Mouse (Mus musculus): ENCODE data around the gene Traf3. TPM values are rescaled to one million over a fixed set of nuclear protein-coding genes. Genes with fewer than 3 reads are reported as not detected.

The Traf3 gene
- total and polyA plus RNA-seq, 2 experiments, result 2.3 to 6.2 TPM

DNA sequence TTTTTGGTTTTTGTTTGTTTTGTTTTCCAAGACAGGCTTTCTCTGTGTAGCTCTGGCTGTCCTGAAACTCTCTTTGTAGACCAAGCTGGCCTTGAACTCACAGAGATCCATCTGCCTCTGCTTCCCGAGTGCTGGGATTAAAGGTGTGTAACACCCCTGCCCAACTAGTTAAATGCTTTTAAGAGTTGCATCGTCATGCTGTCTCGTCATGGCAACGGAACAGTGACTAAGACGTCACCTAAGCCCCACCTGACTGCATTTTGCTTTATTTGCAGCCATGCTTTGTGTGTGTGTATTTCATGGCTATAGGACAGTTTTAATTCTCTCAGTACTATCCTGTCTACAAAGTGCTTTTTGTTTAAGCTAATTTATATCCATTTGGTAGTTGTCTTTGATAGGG is 45.6 kb downstream of the Traf3 start:
- no peaks in the 10 kb centered on the region for H3K27me3 ChIP-seq (ENCODE audit: control insufficient read depth, insufficient read depth, low read length)
- no peak overlapping the region for H3K9ac ChIP-seq (ENCODE audit: low read depth, low read length)
- DNase-seq (ENCODE audit: extremely low read depth, low read depth, low spot score), result no peak
- H3K36me3 ChIP-seq (ENCODE audit: control insufficient read depth, insufficient read depth, low read length), result no peaks in the 10 kb centered on the region
- TF ChIP-seq CTCF (IDR thresholded peaks at IDR 0.05; ENCODE audit: low read depth, low read length), result no peak
- no peak for TF ChIP-seq POLR2A (IDR thresholded peaks at IDR 0.05; ENCODE audit: extremely low read depth, insufficient read depth, low read length)
- no peak overlapping the region for H3K27ac ChIP-seq (replicated peaks; ENCODE audit: insufficient read depth, low read depth, low read length)
- no peaks in the 10 kb centered on the region for H3K79me2 ChIP-seq (ENCODE audit: control insufficient read depth, insufficient read depth, low read length)
- WGBS, result 91% methylated on average over 5 of the region's 5 CpGs
- H3K4me3 ChIP-seq (ENCODE audit: insufficient read depth, low read depth, low read length), result no peak overlapping the region
- no peaks in the 10 kb centered on the region for H3K4me1 ChIP-seq (ENCODE audit: control insufficient read depth, insufficient read depth, low read length)

GRCm38 (mm10) chr12:111218867-111219266 is 52.7 kb downstream of the Traf3 start:
- H3K4me3 ChIP-seq (ENCODE audit: insufficient read depth, low read depth, low read length), result no peak overlapping the region
- peaks cover 5% of the 10 kb centered on the region for H3K36me3 ChIP-seq (ENCODE audit: control insufficient read depth, insufficient read depth, low read length)
- H3K79me2 ChIP-seq (ENCODE audit: control insufficient read depth, insufficient read depth, low read length), result no peaks in the 10 kb centered on the region
- 94% methylated on average over 6 of the region's 6 CpGs for WGBS
- no peak overlapping the region for H3K9ac ChIP-seq (ENCODE audit: low read depth, low read length)
- TF ChIP-seq CTCF (IDR thresholded peaks at IDR 0.05; ENCODE audit: low read depth, low read length), result no peak
- no peak for TF ChIP-seq POLR2A (IDR thresholded peaks at IDR 0.05; ENCODE audit: extremely low read depth, insufficient read depth, low read length)
- no peak overlapping the region for H3K27ac ChIP-seq (replicated peaks; ENCODE audit: insufficient read depth, low read depth, low read length)
- no peak for DNase-seq (ENCODE audit: extremely low read depth, low read depth, low spot score)
- no peaks in the 10 kb centered on the region for H3K27me3 ChIP-seq (ENCODE audit: control insufficient read depth, insufficient read depth, low read length)
- no peaks in the 10 kb centered on the region for H3K4me1 ChIP-seq (ENCODE audit: control insufficient read depth, insufficient read depth, low read length)

GRCm38 (mm10) chr12:111225197-111225780 is 59.1 kb downstream of the Traf3 start:
- H3K4me3 ChIP-seq (ENCODE audit: insufficient read depth, low read depth, low read length), result no peak overlapping the region
- no peaks in the 10 kb centered on the region for H3K27me3 ChIP-seq (ENCODE audit: control insufficient read depth, insufficient read depth, low read length)
- no peak overlapping the region for H3K9ac ChIP-seq (ENCODE audit: low read depth, low read length)
- 84% methylated on average over 10 of the region's 10 CpGs for WGBS
- H3K27ac ChIP-seq (replicated peaks; ENCODE audit: insufficient read depth, low read depth, low read length), result no peak overlapping the region
- H3K36me3 ChIP-seq (ENCODE audit: control insufficient read depth, insufficient read depth, low read length), result peaks cover 5% of the 10 kb centered on the region
- no peaks in the 10 kb centered on the region for H3K79me2 ChIP-seq (ENCODE audit: control insufficient read depth, insufficient read depth, low read length)
- no peaks in the 10 kb centered on the region for H3K4me1 ChIP-seq (ENCODE audit: control insufficient read depth, insufficient read depth, low read length)
- TF ChIP-seq POLR2A (IDR thresholded peaks at IDR 0.05; ENCODE audit: extremely low read depth, insufficient read depth, low read length) (no peak), CTCF (IDR thresholded peaks at IDR 0.05; ENCODE audit: low read depth, low read length) (no peak)
- DNase-seq (ENCODE audit: extremely low read depth, low read depth, low spot score), result no peak

DNA sequence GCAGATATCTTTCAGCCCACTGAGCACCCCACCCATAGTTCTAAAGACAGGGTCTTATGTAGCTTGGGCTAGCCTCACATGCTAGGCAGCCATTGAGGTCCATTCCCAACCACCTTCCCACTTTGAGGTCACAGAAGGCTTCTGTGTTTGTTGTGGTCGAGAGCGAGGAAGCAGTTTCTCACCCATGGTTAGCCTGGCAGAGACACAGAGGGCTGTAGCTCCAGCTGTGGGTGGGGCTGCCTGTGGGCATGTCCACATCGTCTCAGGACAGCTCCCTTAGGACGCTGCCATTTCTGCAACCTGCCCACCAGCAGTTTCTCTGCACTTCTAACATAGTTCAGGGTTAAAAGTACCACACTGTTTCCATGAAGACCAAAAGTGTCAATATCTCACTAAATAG is 61.2 kb downstream of the Traf3 start:
- Histone ChIP-seq H3K79me2 (ENCODE audit: control insufficient read depth, insufficient read depth, low read length) (0 out of 2 replicates have a peak, but pooled peaks cover 1% of the 10 kb centered on the region), H3K4me3 (ENCODE audit: insufficient read depth, low read depth, low read length) (no peak overlapping the region), H3K4me1 (ENCODE audit: control insufficient read depth, insufficient read depth, low read length) (no peaks in the 10 kb centered on the region), H3K27me3 (ENCODE audit: control insufficient read depth, insufficient read depth, low read length) (no peaks in the 10 kb centered on the region), H3K36me3 (ENCODE audit: control insufficient read depth, insufficient read depth, low read length) (no peaks in the 10 kb centered on the region), H3K9ac (ENCODE audit: low read depth, low read length) (no peak overlapping the region), H3K27ac (replicated peaks; ENCODE audit: insufficient read depth, low read depth, low read length) (no peak overlapping the region)
- 79% methylated on average over 4 of the region's 4 CpGs for WGBS
- DNase-seq (ENCODE audit: extremely low read depth, low read depth, low spot score), result no peak
- TF ChIP-seq POLR2A (IDR thresholded peaks at IDR 0.05; ENCODE audit: extremely low read depth, insufficient read depth, low read length), result no peak
- no peak for TF ChIP-seq CTCF (IDR thresholded peaks at IDR 0.05; ENCODE audit: low read depth, low read length)

- H3K79me2 ChIP-seq (ENCODE audit: control insufficient read depth, insufficient read depth, low read length), result 0 out of 2 replicates have a peak, but pooled peaks cover 2% of the 10 kb centered on the region
- H3K27me3 ChIP-seq (ENCODE audit: control insufficient read depth, insufficient read depth, low read length), result no peaks in the 10 kb centered on the region
- no peaks in the 10 kb centered on the region for H3K4me1 ChIP-seq (ENCODE audit: control insufficient read depth, insufficient read depth, low read length)
- TF ChIP-seq CTCF (IDR thresholded peaks at IDR 0.05; ENCODE audit: low read depth, low read length), result no peak
- TF ChIP-seq POLR2A (IDR thresholded peaks at IDR 0.05; ENCODE audit: extremely low read depth, insufficient read depth, low read length), result no peak
- H3K9ac ChIP-seq (ENCODE audit: low read depth, low read length), result no peak overlapping the region
- DNase-seq (ENCODE audit: extremely low read depth, low read depth, low spot score), result no peak
- H3K36me3 ChIP-seq (ENCODE audit: control insufficient read depth, insufficient read depth, low read length), result no peaks in the 10 kb centered on the region
- no peak overlapping the region for H3K27ac ChIP-seq (replicated peaks; ENCODE audit: insufficient read depth, low read depth, low read length)
- H3K4me3 ChIP-seq (ENCODE audit: insufficient read depth, low read depth, low read length), result no peak overlapping the region
- WGBS, result 96% methylated on average over 5 of the region's 5 CpGs
These were observed 62.3 kb downstream of the Traf3 start for GRCm38 (mm10) chr12:111228488-111228887.

GRCm38 (mm10) chr12:111230793-111231192 is 64.6 kb downstream of the Traf3 start:
- no peak for DNase-seq (ENCODE audit: extremely low read depth, low read depth, low spot score)
- Histone ChIP-seq H3K27me3 (ENCODE audit: control insufficient read depth, insufficient read depth, low read length) (no peaks in the 10 kb centered on the region), H3K36me3 (ENCODE audit: control insufficient read depth, insufficient read depth, low read length) (no peaks in the 10 kb centered on the region), H3K9ac (ENCODE audit: low read depth, low read length) (no peak overlapping the region), H3K27ac (replicated peaks; ENCODE audit: insufficient read depth, low read depth, low read length) (no peak overlapping the region), H3K79me2 (ENCODE audit: control insufficient read depth, insufficient read depth, low read length) (peaks cover 2% of the 10 kb centered on the region; the same call in 1 of the 2 replicates), H3K4me3 (ENCODE audit: insufficient read depth, low read depth, low read length) (no peak overlapping the region), H3K4me1 (ENCODE audit: control insufficient read depth, insufficient read depth, low read length) (no peaks in the 10 kb centered on the region)
- TF ChIP-seq CTCF (IDR thresholded peaks at IDR 0.05; ENCODE audit: low read depth, low read length) (no peak), POLR2A (IDR thresholded peaks at IDR 0.05; ENCODE audit: extremely low read depth, insufficient read depth, low read length) (no peak)
- 91% methylated on average over 2 of the region's 2 CpGs for WGBS
